Mouse (Mus musculus) liver, embryonic 16.5 days (tissue): Measurements from ENCODE around the gene Psors1c2. TPM values are rescaled to one million over a fixed set of nuclear protein-coding genes. Genes with fewer than 3 reads are reported as not detected.

ENCODE experiments used
- ATAC-seq: fragments of 200-750 bp; cut with Nextera tagmentation; 2 replicates; pipeline ENCODE4 v1.8.0; 2017; ENCODE audit warnings: low read depth, mild to moderate bottlenecking, moderate number of reproducible peaks, moderate library complexity
- H3K27ac ChIP-seq: fragments of 300-500 bp; sonication (generic); 2 replicates; pipeline ENCODE4 v1.5.1; 2014; ENCODE audit warnings: mild to moderate bottlenecking, low read length
- H3K27me3 ChIP-seq: fragments of 300-500 bp; sonication (generic); 2 replicates; pipeline ENCODE4 v1.6.1; 2014; ENCODE audit warnings: low read depth, low read length, mixed read lengths; ENCODE audit not compliant: control insufficient read depth, insufficient read depth
- H3K36me3 ChIP-seq: fragments of 300-500 bp; sonication (generic); 2 replicates; pipeline ENCODE4 v1.6.1; 2014; ENCODE audit warnings: mild to moderate bottlenecking; ENCODE audit not compliant: control insufficient read depth, insufficient read depth
- H3K4me1 ChIP-seq: fragments of 300-500 bp; sonication (generic); 2 replicates; pipeline ENCODE4 v1.6.1; 2014; ENCODE audit warnings: low read depth, low read length, mixed read lengths; ENCODE audit not compliant: control insufficient read depth
- H3K4me2 ChIP-seq: fragments of 300-500 bp; sonication (generic); 2 replicates; pipeline ENCODE4 v1.6.1; 2014; ENCODE audit warnings: low read depth, low read length, mixed read lengths
- H3K4me3 ChIP-seq: fragments of 300-500 bp; sonication (generic); 2 replicates; pipeline ENCODE4 v1.5.1; 2014; ENCODE audit warnings: low read depth, mild to moderate bottlenecking, low read length
- H3K9ac ChIP-seq: fragments of 300-500 bp; sonication (generic); 2 replicates; pipeline ENCODE4 v1.6.1; 2014; ENCODE audit warnings: low read depth, low read length
- H3K9me3 ChIP-seq: fragments of 300-500 bp; sonication (generic); replicated peaks from 2 replicates; pipeline ENCODE4 v1.6.1; 2016; ENCODE audit warnings: low read length; ENCODE audit not compliant: control insufficient read depth
- WGBS: fragments of 180-500 bp; shearing (Covaris S2); extraction: QIAGEN DNeasy Blood & Tissue Kit; methylation state at CpG from one replicate; pipeline ENCODE4 v1.1.7; 2014; ENCODE audit not compliant: insufficient replicate concordance; 5-methylcytosine and 5-hydroxymethylcytosine counted together
- polyA plus RNA-seq: library from polyadenylated mRNA; unstranded; fragments of >200 nt; fragmentation: Nextera tagmentation; extraction: Ambion mirVana; gene quantifications from 2 replicates; pipeline ENCODE4 v1.2.1, GENCODE M21; 2015

Gene Psors1c2
- polyA plus RNA-seq, 1 experiment from 2014 or later, result 0.17 TPM

DNA sequence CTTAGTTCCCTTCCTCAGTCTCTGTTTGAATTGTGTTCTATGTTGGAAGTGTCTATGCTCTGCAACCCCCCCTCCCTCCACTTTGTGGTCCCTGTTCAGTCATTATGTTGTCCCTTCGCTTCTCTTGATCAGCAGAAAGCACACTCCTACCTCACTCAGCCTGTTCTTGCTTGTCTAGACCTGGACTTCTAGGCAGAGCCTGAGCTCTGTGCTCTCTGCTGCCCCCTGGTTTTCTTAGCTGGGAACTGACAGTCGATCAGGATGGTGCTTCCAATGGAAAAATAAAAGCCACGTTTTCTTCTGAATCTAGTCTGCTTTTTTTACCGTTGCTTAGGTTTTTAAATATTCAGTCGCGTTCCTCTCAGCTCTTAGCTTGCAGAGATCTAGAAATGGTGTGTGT lies 1.3 kb downstream of the Psors1c2 start:
- H3K9ac ChIP-seq, result no peak overlapping the region
- WGBS, result 9% methylated on average over 6 of the region's 6 CpGs
- no peak overlapping the region for H3K27ac ChIP-seq
- H3K36me3 ChIP-seq, result no peaks in the 10 kb centered on the region
- no peaks in the 10 kb centered on the region for H3K4me1 ChIP-seq
- no peaks in the 10 kb centered on the region for H3K27me3 ChIP-seq
- H3K9me3 ChIP-seq, result no peaks in the 10 kb centered on the region
- no peak overlapping the region for H3K4me2 ChIP-seq
- ATAC-seq, result no peak
- no peak overlapping the region for H3K4me3 ChIP-seq

DNA sequence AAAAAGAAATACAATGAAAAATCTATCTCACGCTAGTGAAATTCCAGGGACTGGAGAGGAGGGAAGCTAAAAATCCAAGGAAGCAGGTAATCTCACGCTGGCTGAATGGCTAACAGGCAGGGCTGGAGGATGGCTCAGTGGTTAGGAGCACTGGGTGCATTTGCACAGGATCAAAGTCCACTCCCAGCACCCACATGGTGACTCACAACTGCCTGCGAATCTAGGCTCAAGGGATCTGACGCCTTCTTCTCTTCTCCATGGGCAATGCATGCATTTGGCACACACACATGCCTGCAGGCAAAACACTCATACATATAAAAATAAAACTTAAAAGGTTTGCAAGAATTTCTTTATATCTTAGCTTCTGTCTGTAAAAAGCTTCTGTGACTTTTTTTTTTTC lies 4.4 kb downstream of the Psors1c2 start:
- no peak overlapping the region for H3K4me3 ChIP-seq
- H3K9me3 ChIP-seq, result no peaks in the 10 kb centered on the region
- H3K4me1 ChIP-seq, result no peaks in the 10 kb centered on the region
- H3K9ac ChIP-seq, result no peak overlapping the region
- H3K27ac ChIP-seq, result no peak overlapping the region
- WGBS, result 55% methylated on average over 4 of the region's 4 CpGs
- no peak for ATAC-seq
- H3K27me3 ChIP-seq, result no peaks in the 10 kb centered on the region
- H3K36me3 ChIP-seq, result no peaks in the 10 kb centered on the region
- no peak overlapping the region for H3K4me2 ChIP-seq

DNA sequence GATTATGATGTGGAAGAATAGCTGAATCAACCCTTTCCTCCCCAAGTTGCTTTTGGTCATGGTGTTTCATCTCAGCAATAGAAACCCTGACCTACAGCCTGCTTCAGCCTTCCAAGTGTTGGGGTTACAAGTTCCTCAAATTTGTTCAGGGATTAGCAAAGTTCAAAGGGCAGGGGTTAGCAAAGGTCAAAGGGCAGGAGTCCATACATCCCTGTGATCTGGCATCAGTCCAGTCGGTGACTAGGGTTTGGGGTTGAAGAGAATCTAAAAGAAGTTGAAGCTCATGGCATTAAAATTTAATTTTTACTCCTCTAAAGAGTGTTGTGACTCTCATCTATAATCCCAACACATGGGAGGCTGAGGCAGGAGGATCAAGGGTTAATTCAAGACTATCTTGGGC lies 5.5 kb downstream of the Psors1c2 start:
- no peaks in the 10 kb centered on the region for H3K4me1 ChIP-seq
- H3K27me3 ChIP-seq, result no peaks in the 10 kb centered on the region
- no peaks in the 10 kb centered on the region for H3K9me3 ChIP-seq
- no peak overlapping the region for H3K4me2 ChIP-seq
- no peak overlapping the region for H3K9ac ChIP-seq
- no peak for ATAC-seq
- H3K4me3 ChIP-seq, result no peak overlapping the region
- no peak overlapping the region for H3K27ac ChIP-seq
- H3K36me3 ChIP-seq, result no peaks in the 10 kb centered on the region
- WGBS, result 49% methylated on average over 1 of the region's 1 CpGs

DNA sequence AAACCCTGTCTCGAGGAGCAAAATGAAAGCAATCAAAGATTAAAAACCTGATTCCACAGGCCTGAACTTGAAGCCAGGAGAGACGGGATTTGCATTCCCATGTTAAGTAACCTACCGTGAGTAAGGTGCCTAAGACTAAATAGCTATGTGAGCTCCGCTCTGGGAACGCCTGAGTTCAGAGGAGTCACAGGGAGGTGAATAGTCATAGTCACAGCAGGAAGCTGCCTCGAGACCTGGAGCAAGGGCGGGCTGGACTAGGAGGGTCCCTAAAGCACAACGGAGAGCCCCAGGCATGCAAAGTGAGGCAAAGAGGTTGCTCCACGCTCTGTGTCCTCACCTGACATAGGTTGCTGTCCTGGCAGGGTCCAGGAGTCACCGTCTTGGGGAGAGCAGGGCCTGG lies 6.5 kb downstream of the Psors1c2 start:
- Histone ChIP-seq H3K36me3 (no peaks in the 10 kb centered on the region), H3K27me3 (no peaks in the 10 kb centered on the region), H3K4me3 (no peak overlapping the region), H3K4me1 (no peaks in the 10 kb centered on the region), H3K9ac (no peak overlapping the region), H3K4me2 (no peak overlapping the region), H3K9me3 (no peaks in the 10 kb centered on the region), H3K27ac (no peak overlapping the region)
- no peak for ATAC-seq
- WGBS, result 48% methylated on average over 10 of the region's 10 CpGs

DNA sequence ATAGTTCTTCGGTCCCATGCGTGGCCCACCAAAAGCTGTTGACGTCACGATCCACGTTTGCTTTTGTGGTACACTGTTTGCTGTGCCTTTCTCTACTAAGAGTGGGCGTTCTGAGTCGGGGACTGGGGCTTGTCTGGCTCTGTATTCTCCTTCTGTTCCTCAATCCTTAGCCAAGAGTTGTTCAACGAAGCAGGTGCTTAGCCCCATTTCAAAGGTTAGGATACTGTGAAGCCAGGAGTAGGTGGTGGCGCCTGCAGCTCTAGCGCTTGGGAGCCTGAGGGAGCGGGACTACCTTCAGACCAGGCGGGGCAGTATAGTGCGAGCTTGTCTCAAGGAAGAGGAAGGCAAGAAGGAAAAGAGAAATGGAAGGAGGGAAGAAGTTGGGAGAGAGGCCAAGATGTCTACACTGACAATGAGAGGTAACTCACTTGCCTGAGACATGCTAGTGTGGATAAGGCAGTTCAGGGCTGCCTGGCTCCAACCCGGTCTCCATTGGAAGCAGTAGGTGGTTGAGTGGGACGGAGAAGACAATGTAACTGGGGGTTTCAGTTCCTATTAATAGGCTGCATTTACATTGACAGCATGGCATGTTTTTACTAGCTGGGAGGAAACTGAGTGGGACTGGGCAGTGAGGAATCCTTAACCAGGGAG lies 9.9 kb downstream of the Psors1c2 start:
- no peak overlapping the region for H3K9ac ChIP-seq
- H3K27me3 ChIP-seq, result no peaks in the 10 kb centered on the region
- no peaks in the 10 kb centered on the region for H3K9me3 ChIP-seq
- no peaks in the 10 kb centered on the region for H3K36me3 ChIP-seq
- no peak overlapping the region for H3K27ac ChIP-seq
- 68% methylated on average over 15 of the region's 15 CpGs for WGBS
- no peak overlapping the region for H3K4me2 ChIP-seq
- no peak overlapping the region for H3K4me3 ChIP-seq
- no peaks in the 10 kb centered on the region for H3K4me1 ChIP-seq
- no peak for ATAC-seq

DNA sequence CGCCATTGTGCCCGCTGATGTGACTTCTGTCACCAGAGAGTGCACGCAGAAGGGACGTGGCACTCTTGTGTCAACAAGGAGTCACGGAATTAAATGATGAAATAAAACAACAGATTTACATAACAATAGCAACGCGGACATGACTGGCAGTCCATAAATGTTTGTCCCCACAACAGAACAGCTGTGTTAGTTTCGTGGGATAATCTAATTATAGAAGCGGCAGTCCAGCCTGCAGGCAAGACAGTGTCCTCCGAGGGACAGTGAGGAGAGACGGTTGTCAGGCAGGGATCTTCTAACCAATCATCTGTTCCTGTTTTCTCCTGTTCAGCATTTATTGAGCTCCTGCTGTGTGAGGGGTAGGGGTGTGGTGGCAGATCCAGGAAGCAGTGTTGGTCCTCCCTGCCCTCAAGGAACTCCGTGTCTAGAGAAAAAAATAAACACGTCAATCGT lies 10.4 kb downstream of the Psors1c2 start:
- Histone ChIP-seq H3K27me3 (no peaks in the 10 kb centered on the region), H3K4me1 (no peaks in the 10 kb centered on the region)
- WGBS, result 51% methylated on average over 14 of the region's 14 CpGs

DNA sequence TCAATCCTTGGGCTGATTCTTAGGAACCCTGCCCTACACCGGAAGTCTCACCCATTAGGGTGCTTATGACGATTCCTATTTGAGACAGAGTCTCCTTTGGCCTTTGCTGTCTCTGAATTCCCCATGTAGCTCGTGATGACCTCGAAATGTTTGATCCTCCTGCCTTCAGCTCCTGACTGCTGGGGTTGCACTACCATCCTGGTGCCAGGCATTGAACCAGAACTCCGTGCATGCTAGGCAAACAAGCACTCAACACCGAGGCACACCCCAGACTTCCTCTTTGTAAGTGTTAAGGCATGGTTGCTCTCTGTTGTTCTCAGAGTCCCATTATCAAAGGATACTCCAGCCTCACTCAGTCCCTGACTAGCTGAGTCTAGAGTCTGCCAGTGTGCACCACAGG lies 11.0 kb downstream of the Psors1c2 start:
- no peak for ATAC-seq
- H3K4me1 ChIP-seq, result no peaks in the 10 kb centered on the region
- no peak overlapping the region for H3K4me2 ChIP-seq
- no peak overlapping the region for H3K9ac ChIP-seq
- 51% methylated on average over 6 of the region's 6 CpGs for WGBS
- no peaks in the 10 kb centered on the region for H3K27me3 ChIP-seq
- no peaks in the 10 kb centered on the region for H3K36me3 ChIP-seq
- H3K27ac ChIP-seq, result no peak overlapping the region
- H3K9me3 ChIP-seq, result no peaks in the 10 kb centered on the region
- no peak overlapping the region for H3K4me3 ChIP-seq

More for the DNA sequence above, 10.4 kb downstream of the Psors1c2 start:
- H3K36me3 ChIP-seq, result no peaks in the 10 kb centered on the region
- no peaks in the 10 kb centered on the region for H3K9me3 ChIP-seq
- ATAC-seq, result no peak
- no peak overlapping the region for H3K4me2 ChIP-seq
- no peak overlapping the region for H3K9ac ChIP-seq
- no peak overlapping the region for H3K4me3 ChIP-seq
- H3K27ac ChIP-seq, result no peak overlapping the region

DNA sequence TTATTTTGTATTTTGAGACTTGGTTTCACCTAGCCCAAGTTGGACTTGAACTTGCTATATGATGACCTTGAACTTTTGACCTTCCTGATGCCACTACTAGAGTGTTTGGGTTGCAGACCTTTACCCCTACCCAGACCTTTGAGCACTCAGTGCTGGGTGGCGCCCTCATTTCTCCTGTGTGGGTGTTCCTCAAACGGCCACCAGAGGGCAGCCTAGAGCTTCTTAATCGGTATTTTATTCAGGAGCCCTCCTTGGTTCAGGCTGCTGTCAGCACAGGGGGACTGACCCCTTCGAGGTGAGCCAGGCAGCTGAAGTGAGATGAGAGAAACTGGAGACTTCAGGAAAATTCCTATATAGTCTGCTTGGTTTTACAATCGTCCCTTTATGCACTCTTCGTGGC lies 11.7 kb downstream of the Psors1c2 start:
- no peaks in the 10 kb centered on the region for H3K4me1 ChIP-seq
- H3K4me3 ChIP-seq, result no peak overlapping the region
- H3K4me2 ChIP-seq, result no peak overlapping the region
- no peak overlapping the region for H3K27ac ChIP-seq
- no peaks in the 10 kb centered on the region for H3K9me3 ChIP-seq
- H3K27me3 ChIP-seq, result no peaks in the 10 kb centered on the region
- no peak overlapping the region for H3K9ac ChIP-seq
- H3K36me3 ChIP-seq, result no peaks in the 10 kb centered on the region
- WGBS, result 32% methylated on average over 6 of the region's 6 CpGs
- no peak for ATAC-seq

DNA sequence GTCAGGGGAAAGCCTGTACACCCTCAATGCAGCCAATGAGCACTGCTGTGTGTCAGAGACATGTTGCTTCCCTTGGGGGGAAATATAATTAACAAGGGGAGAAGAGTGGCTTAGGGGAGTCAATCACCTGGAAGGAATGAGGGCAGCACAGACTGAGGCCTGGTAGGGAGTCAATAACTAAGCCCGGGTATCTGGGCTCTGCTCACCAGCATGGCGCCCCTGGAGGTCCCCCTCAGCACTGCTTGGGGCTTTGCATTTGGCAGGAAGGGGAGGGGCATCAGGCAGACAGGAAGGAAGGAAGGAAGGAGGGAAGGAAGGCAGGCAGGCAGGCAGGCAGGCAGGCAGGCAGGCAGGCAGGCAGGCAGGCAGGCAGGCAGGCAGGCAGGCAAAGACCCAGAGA lies 14.5 kb downstream of the Psors1c2 start:
- Histone ChIP-seq H3K9ac (no peak overlapping the region), H3K4me1 (no peaks in the 10 kb centered on the region), H3K4me2 (no peak overlapping the region), H3K36me3 (no peaks in the 10 kb centered on the region), H3K27ac (no peak overlapping the region), H3K9me3 (no peaks in the 10 kb centered on the region), H3K27me3 (no peaks in the 10 kb centered on the region), H3K4me3 (no peak overlapping the region)
- no peak for ATAC-seq
- 49% methylated on average over 2 of the region's 2 CpGs for WGBS
